Mouse (Mus musculus) liver, postnatal 0 days (tissue): ENCODE measurements around the gene Dhx40.

Experiments used
- CTCF ChIP-seq: sonication (generic); IDR thresholded peaks from 2 replicates; pipeline ENCODE4 v1.5.1; 2016; ENCODE audit warnings: antibody characterized with exemption, low read depth
- EP300 ChIP-seq: IDR thresholded peaks from 2 replicates; pipeline ENCODE4 v1.6.1; 2016; ENCODE audit warnings: antibody characterized with exemption, low read depth, mild to moderate bottlenecking

- TF ChIP-seq CTCF = no peak
- TF ChIP-seq EP300 = no peak
Observed at GRCm38 (mm10) chr11:86834628-86835338, 27.2 kb upstream of the Dhx40 start.
